Mouse (Mus musculus) adrenal gland, postnatal 36 days (tissue): ENCODE data around the gene Samd11. TPM values are rescaled to one million over a fixed set of nuclear protein-coding genes. Genes with fewer than 3 reads are reported as not detected.
A peak's percentile ranks its signal among the peaks of the same experiment; 100 is the strongest.

Source experiments
- DNase-seq, 2 experiments: peaks; one replicate each; pipeline ENCODE4 v3.0.0; 2021; ENCODE audit warnings: mixed read lengths in 1 of 2
- microRNA-seq: library from miRNA; unstranded; fragments of <30 nt; microRNA quantifications from one replicate; pipeline ENCODE4 v1.2.0, GENCODE M21; 2021
- total RNA-seq, 2 experiments: library from RNA; stranded (reverse); gene quantifications; 2 replicates each; pipeline ENCODE4 v1.2.3; 2021

Samd11 gene
- total RNA-seq, 2 experiments from 2014 or later: 1.2 to 2.3 TPM

DNA sequence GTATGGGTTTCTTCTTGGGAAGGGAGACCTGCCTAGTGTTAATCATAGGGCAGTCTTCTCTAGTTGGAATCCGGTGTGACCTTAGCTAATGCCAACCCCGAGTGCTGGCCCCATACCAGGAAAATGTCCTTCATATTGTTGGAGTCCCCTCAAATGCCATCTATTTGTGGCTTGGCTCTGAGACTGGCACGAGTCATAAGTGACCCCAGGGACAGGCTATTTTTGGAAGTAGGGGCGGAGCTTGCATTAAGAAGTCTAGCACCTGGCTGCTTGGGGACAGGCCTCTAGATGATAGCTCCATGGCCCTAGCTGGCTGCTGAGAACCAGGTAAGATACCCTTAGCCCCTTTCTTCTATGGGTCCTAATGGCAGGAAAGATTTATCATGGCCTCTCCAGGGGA is 39.8 kb downstream of the Samd11 start, which contains the start of gene Perm1:
TSS of gene Perm1 (plus strand) at position 220 of the 400 bp plus-strand sequence.
- DNase-seq: peak; percentile 91 to 92

DNA sequence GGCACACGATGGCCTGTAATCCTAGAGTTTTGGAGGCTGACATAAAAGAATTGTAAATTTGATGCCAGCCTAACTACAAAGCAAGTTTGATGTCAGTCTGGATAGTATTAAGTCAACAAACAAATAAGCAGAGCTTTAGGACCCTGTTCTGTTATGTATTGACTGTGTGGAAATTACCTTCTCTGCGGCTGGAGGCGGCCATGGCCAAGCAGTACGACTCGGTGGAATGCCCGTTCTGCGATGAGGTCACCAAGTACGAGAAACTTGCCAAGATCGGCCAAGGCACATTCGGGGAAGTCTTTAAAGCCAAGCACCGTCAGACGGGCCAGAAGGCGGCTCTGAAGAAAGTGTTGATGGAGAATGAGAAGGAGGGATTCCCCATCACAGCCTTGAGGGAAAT is 42.3 kb downstream of the Samd11 start:
- DNase-seq: no peak

DNA sequence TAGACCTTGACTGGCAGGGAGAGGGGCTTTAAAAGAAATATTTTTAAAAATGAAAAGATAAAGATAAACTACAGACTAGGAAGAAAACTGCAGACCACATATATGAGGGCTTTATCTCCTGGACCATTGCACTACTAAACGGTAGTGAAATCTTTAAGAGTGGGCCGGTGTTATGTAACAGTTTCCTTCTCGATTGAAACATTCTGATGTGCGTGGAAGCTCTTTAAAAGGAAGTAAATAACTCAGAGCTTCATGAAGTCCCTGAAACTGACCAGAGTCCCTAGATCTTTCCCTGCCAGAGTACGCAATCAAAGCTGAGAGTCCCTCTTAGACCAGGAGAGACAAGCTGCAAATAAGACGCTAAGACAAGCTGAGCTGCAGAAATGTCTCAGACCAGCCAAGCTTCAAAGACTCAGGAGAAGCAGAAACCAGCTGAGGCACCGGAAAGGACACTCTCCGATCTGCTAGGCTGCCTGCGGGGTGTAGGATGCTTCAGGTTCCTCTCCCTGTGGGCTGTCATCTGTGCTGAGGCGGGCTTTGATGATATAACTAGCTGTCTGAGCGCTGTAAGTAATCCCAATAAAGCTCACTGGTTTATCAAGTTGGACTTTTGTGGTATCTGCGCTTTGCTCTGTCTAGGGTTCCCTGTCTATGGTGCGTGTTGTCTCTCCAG is 45.4 kb downstream of the Samd11 start:
- no peak for DNase-seq

DNA sequence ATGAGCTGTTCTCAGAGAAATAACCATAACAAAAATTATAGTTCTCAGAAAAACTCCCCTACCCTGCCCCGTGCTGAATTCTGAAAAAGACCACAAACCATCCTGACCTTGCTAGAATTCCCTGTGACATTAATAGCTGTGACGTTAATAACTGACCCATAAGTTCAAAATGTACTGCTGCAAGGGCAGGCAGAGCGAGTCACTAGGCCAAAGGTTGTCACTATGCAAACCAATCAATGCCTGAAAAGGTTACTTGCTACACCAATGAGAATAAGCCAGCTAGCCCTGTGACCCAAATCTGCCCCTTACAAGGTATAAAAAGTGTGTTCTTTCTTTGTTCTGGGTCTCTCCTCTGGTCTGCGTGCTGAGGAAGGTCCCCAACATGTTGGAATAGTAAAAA is 46.6 kb downstream of the Samd11 start:
- DNase-seq: no peak

DNA sequence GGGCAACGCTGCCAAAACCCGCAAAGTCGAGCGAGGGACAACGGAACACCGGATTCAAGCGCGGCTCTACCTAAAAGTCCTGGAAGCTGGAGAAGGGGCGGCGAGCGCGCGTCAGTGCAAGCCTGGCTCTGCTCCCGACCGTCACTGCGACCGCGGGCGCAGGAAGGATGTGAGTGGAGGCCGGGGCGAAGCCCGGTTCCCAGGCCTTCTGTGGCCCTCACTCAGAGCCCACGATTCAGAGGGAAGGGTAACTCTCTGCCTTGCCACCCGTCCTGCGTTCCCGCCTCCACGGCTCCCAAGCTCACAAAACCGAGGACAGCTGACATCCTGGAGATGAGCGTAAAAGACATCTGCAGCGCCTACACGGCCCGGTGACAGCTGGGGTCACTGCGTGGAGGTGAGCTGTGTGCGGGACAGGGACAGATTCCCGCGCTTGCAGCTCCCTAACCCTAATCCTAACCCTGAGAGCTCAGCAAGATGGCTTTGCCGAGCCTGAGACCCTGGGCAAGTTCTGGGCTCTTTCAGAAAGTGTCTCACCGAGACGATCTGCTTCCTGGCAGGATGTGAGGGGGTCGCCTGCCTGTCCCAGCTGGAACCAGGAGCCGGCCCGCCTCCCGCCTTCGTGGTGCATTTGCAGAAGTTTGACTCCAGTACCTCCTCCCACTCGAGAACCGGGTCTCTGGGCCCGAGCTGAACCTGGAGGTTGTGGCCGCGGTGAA is 51.9 kb downstream of the Samd11 start:
- DNase-seq: peak in 1 of 2 experiments; percentile 56

DNA sequence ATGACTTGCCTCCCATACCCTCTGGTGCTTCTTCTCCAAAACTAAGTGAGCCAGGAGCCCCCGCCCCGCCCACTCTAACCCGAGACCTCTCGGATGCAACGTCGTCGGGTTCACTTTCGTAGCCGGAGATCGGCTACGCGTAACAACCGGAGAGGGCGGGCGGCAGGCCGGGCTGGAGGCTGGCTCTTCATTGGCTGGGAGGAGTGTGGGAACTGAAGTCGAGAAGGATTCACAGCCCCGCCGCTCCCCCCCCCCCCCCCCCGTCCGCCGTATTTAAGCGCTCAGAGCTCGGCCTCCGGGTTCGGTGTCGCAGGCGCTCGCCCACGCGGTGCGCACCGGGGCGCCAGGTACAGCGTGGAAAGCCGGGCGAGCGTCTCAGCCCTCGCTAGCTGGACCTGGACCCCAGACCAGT is 52.5 kb downstream of the Samd11 start, which contains the start of gene AW011738:
TSS of gene AW011738 (plus strand) at position 304 of the 412 bp plus-strand sequence.
- DNase-seq: peak; percentile 84 to 89

DNA sequence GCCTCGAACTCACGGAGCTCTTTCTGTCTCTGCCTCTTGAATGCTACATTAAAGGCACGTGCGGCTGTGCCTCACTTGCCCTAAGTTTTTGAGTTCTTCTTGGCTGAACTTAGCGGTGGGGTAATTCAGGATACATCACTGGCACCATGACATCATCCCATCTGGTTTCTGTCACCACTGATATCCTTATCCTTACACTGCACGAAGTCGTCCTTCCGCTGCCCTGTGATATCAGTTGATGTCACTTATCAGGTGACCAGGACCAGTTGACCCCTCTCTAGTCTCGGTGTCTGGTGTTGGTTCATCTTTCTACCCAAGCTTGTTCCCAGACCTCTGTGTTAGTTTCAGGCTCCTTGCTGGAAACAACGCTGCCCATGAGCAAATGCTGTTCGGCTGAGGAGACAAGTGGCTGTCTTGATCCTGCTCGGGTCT is 53.0 kb downstream of the Samd11 start:
- no peak for DNase-seq

DNA sequence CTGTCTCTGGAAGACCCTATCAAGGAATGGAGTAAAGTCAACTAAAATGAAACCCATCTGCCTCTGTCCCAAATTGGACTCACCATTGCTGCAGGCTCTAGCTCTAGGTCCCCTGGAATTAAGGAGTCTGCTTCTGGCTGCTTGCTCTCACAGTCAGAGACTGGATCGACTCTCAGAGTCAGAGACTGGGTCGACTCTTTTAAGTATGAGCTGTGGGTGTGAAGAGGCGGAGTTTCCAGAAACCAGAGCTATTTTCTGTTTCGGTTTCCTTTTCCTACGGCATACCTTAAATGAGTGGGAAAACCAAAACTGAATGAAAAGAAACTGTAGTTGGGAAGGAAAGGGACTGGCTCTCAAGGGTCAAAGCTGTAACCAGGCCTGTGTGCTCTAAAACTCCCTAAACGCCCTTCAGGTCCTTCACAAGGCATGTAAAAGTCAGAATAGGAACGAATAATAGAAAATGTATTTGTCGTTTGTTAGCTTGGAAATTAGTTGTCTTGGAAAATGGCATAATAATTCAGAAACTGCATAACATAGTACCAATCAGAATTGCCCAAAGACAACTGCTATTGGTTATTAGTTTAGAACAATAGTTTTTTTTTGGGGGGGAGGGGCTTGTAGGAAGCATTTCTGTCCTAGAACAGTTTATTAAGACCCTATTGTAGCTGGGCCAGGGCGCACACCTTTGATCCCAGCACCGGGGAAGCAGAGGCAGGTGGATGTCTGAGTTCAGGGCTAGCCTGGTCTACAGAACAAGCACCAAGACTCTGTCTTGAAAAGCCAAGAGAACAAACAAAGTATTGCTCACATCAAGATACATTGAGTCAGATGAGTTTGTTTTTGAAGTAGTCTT is 54.6 kb downstream of the Samd11 start, which contains the start of gene Isg15:
TSS of gene Isg15 (minus strand) at position 196 of the 853 bp plus-strand sequence.
- DNase-seq: peak; percentile 20 to 40

DNA sequence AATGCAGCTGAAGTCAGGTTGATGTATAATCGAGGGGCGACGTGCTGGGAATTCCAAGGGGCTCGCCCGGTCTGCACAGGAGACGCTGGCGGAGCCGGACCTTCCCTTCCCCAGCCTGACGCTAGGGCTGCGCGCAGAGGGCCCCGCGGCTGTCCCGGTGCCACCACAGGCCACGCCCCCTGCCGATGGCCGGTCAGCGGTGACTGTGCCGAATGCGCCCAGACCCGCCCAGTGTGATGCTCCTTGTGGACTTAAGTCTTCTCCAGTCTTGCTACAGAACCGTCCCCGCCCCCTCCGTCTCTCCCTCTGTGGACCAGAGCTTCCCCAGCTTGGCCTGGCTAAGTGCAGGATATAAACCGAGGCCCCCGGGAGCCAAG is 57.6 kb downstream of the Samd11 start:
- DNase-seq: peak; percentile 94 to 97

DNA sequence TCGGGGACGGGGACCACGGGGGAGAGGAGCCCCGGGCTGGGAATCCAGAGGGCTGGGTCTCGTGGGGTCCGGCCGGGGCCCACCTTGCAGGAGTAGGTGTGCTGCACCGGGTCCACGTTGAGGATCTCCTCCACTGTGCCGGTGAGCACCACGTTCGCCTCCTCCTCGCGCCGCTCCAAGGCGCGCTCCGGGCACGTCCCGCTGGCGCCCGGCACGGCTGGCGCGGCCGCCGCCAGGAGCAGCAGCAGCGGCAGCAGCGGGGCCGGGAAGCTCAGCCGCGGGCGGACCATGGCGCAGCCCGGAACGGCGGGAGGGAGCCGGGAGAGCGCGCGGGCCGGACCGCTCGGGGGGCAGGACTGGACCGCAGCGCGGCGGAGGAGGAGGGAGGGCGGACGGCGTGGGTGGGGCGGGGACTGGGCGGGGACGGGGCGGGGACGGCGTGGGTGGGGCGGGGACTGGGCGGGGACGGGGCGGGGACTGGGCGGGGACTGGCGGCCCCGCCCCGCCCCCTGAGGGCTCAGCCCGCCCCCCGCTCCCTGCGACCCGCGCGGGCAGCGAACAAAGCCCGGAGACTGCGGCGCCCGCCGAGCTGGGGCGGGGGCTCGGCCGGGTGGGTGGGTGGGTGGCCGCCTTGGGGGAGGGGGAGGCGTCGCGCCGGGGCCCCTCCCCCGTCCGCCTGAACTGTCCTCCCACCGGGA is 58.2 kb downstream of the Samd11 start, which contains the start of gene Agrn:
TSS of gene Agrn (minus strand) at position 358 of the 698 bp plus-strand sequence.
- peak; percentile 84 to 88 for DNase-seq

Small RNA genes within 50 kb of the gene (microRNA-seq; reads per million reads assigned to microRNA genes)
- 1.5 reads per million for gene Mir7658

Other genes starting within 250 kb of the Samd11 start
- gene Tnfrsf4, start 241.8 kb downstream of the Samd11 start, total RNA-seq: under 1 TPM; 0.43 to 0.89 TPM
- under 1 TPM in 1 of 2 experiments, not detected in 1; 0.40 TPM for gene Tnfrsf18, start 229.5 kb downstream of the Samd11 start, total RNA-seq
- gene Ttll10, start 196.2 kb downstream of the Samd11 start, total RNA-seq: under 1 TPM in 1 of 2 experiments, not detected in 1; 0.16 TPM
- gene 9430015G10Rik, start 145.7 kb downstream of the Samd11 start, total RNA-seq: 10 to 100 TPM; 10.4 to 11.5 TPM
- under 1 TPM in 1 of 2 experiments, not detected in 1; 0.10 TPM for gene Rnf223, start 125.1 kb downstream of the Samd11 start, total RNA-seq
- gene Agrn, start 58.2 kb downstream of the Samd11 start, total RNA-seq: 10 to 100 TPM; 33.2 to 49.6 TPM
- gene Isg15, start 54.8 kb downstream of the Samd11 start, total RNA-seq: 1 to 10 TPM; 7.5 to 9.0 TPM
- 1 to 10 TPM; 3.5 to 6.0 TPM for gene AW011738, start 52.4 kb downstream of the Samd11 start, total RNA-seq
- gene Perm1, start 39.8 kb downstream of the Samd11 start, total RNA-seq: 1 to 10 TPM; 1.8 to 2.9 TPM
- gene Plekhn1, start 20.8 kb downstream of the Samd11 start, total RNA-seq: 10 to 100 TPM; 21.5 to 23.0 TPM
- gene Noc2l, start 19.6 kb downstream of the Samd11 start, total RNA-seq: 10 to 100 TPM; 41.3 to 45.7 TPM
- gene Vmn2r-ps159, start 75.4 kb upstream of the Samd11 start, total RNA-seq: not detected